7 mouse cellular contexts compared by ENCODE assay signal in genomic region chr11:120647047-120647830, GRCm38 (mm10). TPM values are rescaled to one million over a fixed set of nuclear protein-coding genes. Genes with fewer than 3 reads are reported as not detected.
A peak's percentile ranks its signal among the peaks of the same experiment; 100 is the strongest.
DNase-seq lines count a peak whose midpoint lies in the region; ATAC-seq and TF ChIP-seq lines count a peak whose summit lies in the region.

No protein-coding gene starts in this region.

- peaks cover 10% of the 10 kb centered on the region for H3K4me1 ChIP-seq in kidney, postnatal 0 days (replicated peaks; ENCODE audit: insufficient read depth, low read length)
- H3K4me1 ChIP-seq in ES-E14 (ENCODE audit: control insufficient read depth in 2 of 2, insufficient read depth in 2 of 2, low read length in 2 of 2, poor library complexity in 1 of 2), result peaks cover 0 to 12% of the 10 kb centered on the region in 2 experiments; a peak in 1 of 4 replicates
- H3K4me1 ChIP-seq in embryonic facial prominence, embryonic 13.5 days, result peaks cover 24% of the 10 kb centered on the region
- peaks cover 14% of the 10 kb centered on the region for H3K4me1 ChIP-seq in midbrain, embryonic 14.5 days (ENCODE audit: control insufficient read depth, insufficient read depth, low read length)

- in situ Hi-C loops in ES-E14 (cut with MboI; ENCODE audit: low sequenced_read_pairs in 2 of 2, unreplicated experiment in 2 of 2), result no loop called here

- H3K9ac ChIP-seq in kidney, postnatal 0 days (ENCODE audit: low read depth, low read length), result peak overlapping the region; percentile 27; the same call in 1 of the 2 replicates
- H3K9ac ChIP-seq in ES-E14 (ENCODE audit: insufficient read depth, low read depth, low read length, poor library complexity, severe bottlenecking), result 0 out of 2 replicates have a peak overlapping the region, but pooled peaks have one; percentile 35
- H3K9ac ChIP-seq in embryonic facial prominence, embryonic 13.5 days, result 0 out of 2 replicates have a peak overlapping the region, but pooled peaks have one; percentile 27
- 0 out of 2 replicates have a peak overlapping the region, but pooled peaks have one; percentile 38 for H3K9ac ChIP-seq in midbrain, embryonic 14.5 days (replicated peaks; ENCODE audit: low read length)

- no peak overlapping the region for H3K4me3 ChIP-seq in kidney, postnatal 0 days (replicated peaks; ENCODE audit: low read depth, low read length)
- H3K4me3 ChIP-seq in ES-E14 (ENCODE audit: insufficient read depth in 1 of 2, low read depth in 1 of 2, low read length in 2 of 2, poor library complexity in 1 of 2, severe bottlenecking in 1 of 2), result peak overlapping the region; percentile 51
- no peak overlapping the region for H3K4me3 ChIP-seq in embryonic facial prominence, embryonic 13.5 days
- no peak overlapping the region for H3K4me3 ChIP-seq in midbrain, embryonic 14.5 days (replicated peaks; ENCODE audit: low read depth, low read length)

- TF ChIP-seq CTCF in kidney, postnatal 0 days (IDR thresholded peaks at IDR 0.05; ENCODE audit: low read depth), result no peak

- H3K36me3 ChIP-seq in kidney, postnatal 0 days (ENCODE audit: insufficient read depth, low read length), result no peaks in the 10 kb centered on the region
- H3K36me3 ChIP-seq in ES-E14 (ENCODE audit: control insufficient read depth, insufficient read depth, low read length, poor library complexity, severe bottlenecking), result no peaks in the 10 kb centered on the region
- H3K36me3 ChIP-seq in embryonic facial prominence, embryonic 13.5 days, result no peaks in the 10 kb centered on the region
- no peaks in the 10 kb centered on the region for H3K36me3 ChIP-seq in midbrain, embryonic 14.5 days (ENCODE audit: control insufficient read depth, insufficient read depth, low read length)

- no peaks in the 10 kb centered on the region for H3K9me3 ChIP-seq in kidney, postnatal 0 days (replicated peaks; ENCODE audit: low read length)
- no peaks in the 10 kb centered on the region for H3K9me3 ChIP-seq in ES-E14 (ENCODE audit: control insufficient read depth, insufficient read depth, low read depth, low read length)
- no peaks in the 10 kb centered on the region for H3K9me3 ChIP-seq in embryonic facial prominence, embryonic 13.5 days
- H3K9me3 ChIP-seq in midbrain, embryonic 14.5 days (ENCODE audit: control insufficient read depth, low read length), result no peaks in the 10 kb centered on the region

- no peak for ATAC-seq in kidney, postnatal 0 days (replicated peaks; ENCODE audit: low FRiP score, low read depth)
- no peak for ATAC-seq in embryonic facial prominence, embryonic 13.5 days (ENCODE audit: insufficient number of reproducible peaks, insufficient read depth, low FRiP score, low TSS enrichment, low read depth)
- ATAC-seq in midbrain, embryonic 14.5 days (ENCODE audit: low FRiP score, low TSS enrichment), result no peak

- H3K27ac ChIP-seq in kidney, postnatal 0 days, result no peak overlapping the region
- no peak overlapping the region for H3K27ac ChIP-seq in ES-E14 (ENCODE audit: insufficient read depth, low read depth, low read length, poor library complexity, severe bottlenecking)
- no peak overlapping the region for H3K27ac ChIP-seq in embryonic facial prominence, embryonic 13.5 days
- no peak overlapping the region for H3K27ac ChIP-seq in midbrain, embryonic 14.5 days (replicated peaks; ENCODE audit: low read depth, low read length)

- 84% methylated on average over 35 of the region's 35 CpGs for WGBS in kidney, postnatal 0 days
- 77% methylated on average over 35 of the region's 35 CpGs for WGBS in embryonic facial prominence, embryonic 13.5 days
- WGBS in midbrain, embryonic 14.5 days, result 81% methylated on average over 35 of the region's 35 CpGs

- no peaks in the 10 kb centered on the region for H3K27me3 ChIP-seq in kidney, postnatal 0 days (ENCODE audit: insufficient read depth, low read length)
- peaks cover 20% of the 10 kb centered on the region for H3K27me3 ChIP-seq in embryonic facial prominence, embryonic 13.5 days
- H3K27me3 ChIP-seq in midbrain, embryonic 14.5 days (ENCODE audit: control insufficient read depth, insufficient read depth, low read length), result peaks cover 4% of the 10 kb centered on the region; the same call in 1 of the 2 replicates

- H3K4me2 ChIP-seq in kidney, postnatal 0 days (ENCODE audit: low read length), result peak overlapping the region; percentile 47; the same call in 1 of the 2 replicates
- H3K4me2 ChIP-seq in embryonic facial prominence, embryonic 13.5 days, result no peak overlapping the region
- H3K4me2 ChIP-seq in midbrain, embryonic 14.5 days (ENCODE audit: low read length), result peak overlapping the region; percentile 44; the same call in 1 of the 2 replicates

- DNase-seq in kidney, postnatal 0 days (ENCODE audit: low spot score), result no peak
- DNase-seq in kidney, adult 11 months, result no peak
- DNase-seq in ES-E14 (ENCODE audit: low read depth, low spot score), result no peak
- no peak for DNase-seq in midbrain, embryonic 14.5 days
- DNase-seq in cerebellum, postnatal 14 days, result no peak
- no peak for DNase-seq in layer of hippocampus, adult 8-10 months (ENCODE audit: low spot score in 2 of 2)

TF ChIP-seq in ES-E14, 5 proteins besides CTCF, POLR2A, EP300 and RAD21:
- no peak for TF ChIP-seq ZC3H11A (IDR thresholded peaks at IDR 0.05; ENCODE audit: borderline replicate concordance, low read depth, low read length)
- TF ChIP-seq HCFC1 (IDR thresholded peaks at IDR 0.05; ENCODE audit: borderline replicate concordance, insufficient read depth, low read length), result no peak
- no peak for TF ChIP-seq MAFK (IDR thresholded peaks at IDR 0.05; ENCODE audit: insufficient read depth, low read depth, low read length)

RNA-seq across cellular contexts. Expression of gene Myadml2, which starts 0.7 kb away (rescaled TPM):
- 0.24 and 0.28 TPM in 2 replicates for polyA plus RNA-seq in kidney, postnatal 0 days (2015; fragmentation: Nextera tagmentation; extraction: Ambion mirVana)
- total RNA-seq in ES-E14 (2012; rRNA removed), result 0.63 TPM in 1 of 2 replicates, not detected in the other
- polyA plus RNA-seq in embryonic facial prominence, embryonic 13.5 days (2015; fragmentation: Nextera tagmentation; extraction: Ambion mirVana), result not detected in 2 replicates
- 0.51 and 1.5 TPM in 2 replicates for polyA plus RNA-seq in midbrain, embryonic 14.5 days (2014; fragmentation: Nextera tagmentation; extraction: Ambion mirVana)
- 1 to 10 TPM; 3.6 to 8.2 (median 6.0) TPM for total RNA-seq in layer of hippocampus, adult 8-10 months (2022)

RNA-seq across cellular contexts. Expression of gene Pycr1, which starts 3.7 kb away (rescaled TPM):
- 12.2 and 13.9 TPM in 2 replicates for polyA plus RNA-seq in kidney, postnatal 0 days (2015; fragmentation: Nextera tagmentation; extraction: Ambion mirVana)
- 19.0 and 19.6 TPM in 2 replicates for total RNA-seq in ES-E14 (2012; rRNA removed)
- 27.7 and 34.9 TPM in 2 replicates for polyA plus RNA-seq in embryonic facial prominence, embryonic 13.5 days (2015; fragmentation: Nextera tagmentation; extraction: Ambion mirVana)
- polyA plus RNA-seq in midbrain, embryonic 14.5 days (2014; fragmentation: Nextera tagmentation; extraction: Ambion mirVana), result 17.0 and 18.5 TPM in 2 replicates
- 1 to 10 TPM; 1.1 to 1.6 (median 1.3) TPM for total RNA-seq in layer of hippocampus, adult 8-10 months (2022)

RNA-seq across cellular contexts. Expression of gene Notum, which starts 13.7 kb away (rescaled TPM):
- polyA plus RNA-seq in kidney, postnatal 0 days (2015; fragmentation: Nextera tagmentation; extraction: Ambion mirVana), result 5.3 and 7.4 TPM in 2 replicates
- 47.8 and 196 TPM in 2 replicates for total RNA-seq in ES-E14 (2012; rRNA removed)
- polyA plus RNA-seq in embryonic facial prominence, embryonic 13.5 days (2015; fragmentation: Nextera tagmentation; extraction: Ambion mirVana), result 4.3 and 7.2 TPM in 2 replicates
- polyA plus RNA-seq in midbrain, embryonic 14.5 days (2014; fragmentation: Nextera tagmentation; extraction: Ambion mirVana), result 0.59 and 1.3 TPM in 2 replicates
- total RNA-seq in layer of hippocampus, adult 8-10 months (2022), result 1 to 10 TPM; 1.5 to 5.4 (median 5.2) TPM

RNA-seq across cellular contexts. Expression of gene Mafg, which starts 13.8 kb away (rescaled TPM):
- polyA plus RNA-seq in kidney, postnatal 0 days (2015; fragmentation: Nextera tagmentation; extraction: Ambion mirVana), result 26.5 and 27.4 TPM in 2 replicates
- 42.6 and 48.4 TPM in 2 replicates for total RNA-seq in ES-E14 (2012; rRNA removed)
- polyA plus RNA-seq in embryonic facial prominence, embryonic 13.5 days (2015; fragmentation: Nextera tagmentation; extraction: Ambion mirVana), result 22.0 and 30.0 TPM in 2 replicates
- polyA plus RNA-seq in midbrain, embryonic 14.5 days (2014; fragmentation: Nextera tagmentation; extraction: Ambion mirVana), result 37.4 and 42.5 TPM in 2 replicates
- total RNA-seq in layer of hippocampus, adult 8-10 months (2022), result 10 to 100 TPM; 70.7 to 89.1 (median 77.4) TPM

RNA-seq across cellular contexts. Expression of gene Sirt7, which starts 22.2 kb away (rescaled TPM):
- 38.8 and 41.6 TPM in 2 replicates for polyA plus RNA-seq in kidney, postnatal 0 days (2015; fragmentation: Nextera tagmentation; extraction: Ambion mirVana)
- 29.4 and 33.2 TPM in 2 replicates for total RNA-seq in ES-E14 (2012; rRNA removed)
- 26.6 and 30.0 TPM in 2 replicates for polyA plus RNA-seq in embryonic facial prominence, embryonic 13.5 days (2015; fragmentation: Nextera tagmentation; extraction: Ambion mirVana)
- polyA plus RNA-seq in midbrain, embryonic 14.5 days (2014; fragmentation: Nextera tagmentation; extraction: Ambion mirVana), result 38.4 and 39.5 TPM in 2 replicates
- total RNA-seq in layer of hippocampus, adult 8-10 months (2022), result 10 to 100 TPM; 43.5 to 49.9 (median 45.4) TPM

Comparison
In these comparisons a context has a peak if more than half of its experiments do, and no peak if none do; other contexts are left out.
1. H3K4me3 ChIP-seq: peak in ES-E14 (2 of 2); none in kidney, postnatal 0 days (single experiment), embryonic facial prominence, embryonic 13.5 days (single experiment) and midbrain, embryonic 14.5 days (single experiment).
2. Peak in every context shown above with its lines, with median percentiles within 50 percentile points of each other: H3K9ac ChIP-seq.